ENCODE assay signal across 12 mouse cellular contexts in genomic region chr5:111120298-111120697, GRCm38 (mm10).
DNase-seq lines count a peak whose midpoint lies in the region; ATAC-seq and TF ChIP-seq lines count a peak whose summit lies in the region.
"Had no signal": no experiment of that assay in that cellular context is flagged by ENCODE, and none has a peak within 500 bp of the region (broad histone marks: within the 10 kb centered on the region; RNA-seq: fewer than 3 reads in every experiment).

No protein-coding gene starts in this region.

- no peaks in the 10 kb centered on the region; the same call in 1 of the 2 replicates for H3K36me3 ChIP-seq in hindbrain, embryonic 14.5 days (replicated peaks; ENCODE audit: control insufficient read depth, insufficient read depth)
- no peaks in the 10 kb centered on the region for H3K36me3 ChIP-seq in hindbrain, embryonic 12.5 days
- no peaks in the 10 kb centered on the region for H3K36me3 ChIP-seq in limb, embryonic 14.5 days (ENCODE audit: control insufficient read depth, insufficient read depth, low read length)

- no peak for TF ChIP-seq CTCF in cerebellum, adult 2 months (IDR thresholded peaks at IDR 0.05; ENCODE audit: borderline replicate concordance, insufficient read depth, low read depth, low read length)

- peaks cover 38% of the 10 kb centered on the region for H3K4me1 ChIP-seq in hindbrain, embryonic 14.5 days (replicated peaks; ENCODE audit: control insufficient read depth, insufficient read depth, low read length)
- H3K4me1 ChIP-seq in hindbrain, embryonic 12.5 days = peaks cover 44% of the 10 kb centered on the region
- H3K4me1 ChIP-seq in brown adipose tissue, adult 24 weeks (ENCODE audit: control insufficient read depth, insufficient read depth, insufficient read length, low read length) = peaks cover 25% of the 10 kb centered on the region
- peaks cover 20% of the 10 kb centered on the region for H3K4me1 ChIP-seq in cerebellum, adult 2 months (ENCODE audit: control insufficient read depth, insufficient read depth, low read length)
- peaks cover 38% of the 10 kb centered on the region for H3K4me1 ChIP-seq in limb, embryonic 14.5 days (ENCODE audit: control insufficient read depth, insufficient read depth, low read length)

- no peak overlapping the region for H3K4me3 ChIP-seq in hindbrain, embryonic 14.5 days (replicated peaks; ENCODE audit: low read length)
- H3K4me3 ChIP-seq in hindbrain, embryonic 12.5 days = no peak overlapping the region
- no peak overlapping the region for H3K4me3 ChIP-seq in brown adipose tissue, adult 24 weeks (ENCODE audit: insufficient read depth, low read depth, low read length)
- H3K4me3 ChIP-seq in cerebellum, adult 2 months (replicated peaks; ENCODE audit: insufficient read depth, low read depth, low read length) = peak overlapping the region; percentile 37
- no peak overlapping the region for H3K4me3 ChIP-seq in limb, embryonic 14.5 days (replicated peaks; ENCODE audit: low read length)

- H3K27ac ChIP-seq in hindbrain, embryonic 14.5 days = peak overlapping the region; percentile 30; the same call in 1 of the 2 replicates
- H3K27ac ChIP-seq in hindbrain, embryonic 12.5 days = no peak overlapping the region
- H3K27ac ChIP-seq in brown adipose tissue, adult 24 weeks (replicated peaks; ENCODE audit: low read depth, low read length) = 0 out of 2 replicates have a peak overlapping the region, but pooled peaks have one; percentile 26
- H3K27ac ChIP-seq in cerebellum, adult 2 months (ENCODE audit: insufficient read depth, low read length) = no peak overlapping the region
- H3K27ac ChIP-seq in limb, embryonic 14.5 days (replicated peaks; ENCODE audit: low read depth, low read length) = no peak overlapping the region
- H3K27ac ChIP-seq: liver, embryonic 14.5 days; macrophage had no signal

- no peak overlapping the region for H3K9ac ChIP-seq in hindbrain, embryonic 14.5 days
- no peak overlapping the region for H3K9ac ChIP-seq in hindbrain, embryonic 12.5 days
- H3K9ac ChIP-seq in limb, embryonic 14.5 days (ENCODE audit: low read depth, low read length, severe bottlenecking) = no peak overlapping the region
- H3K9ac ChIP-seq: liver, embryonic 14.5 days had no signal

- H3K27me3 ChIP-seq in hindbrain, embryonic 14.5 days (ENCODE audit: control insufficient read depth, insufficient read depth, low read length) = no peaks in the 10 kb centered on the region
- H3K27me3 ChIP-seq in hindbrain, embryonic 12.5 days = no peaks in the 10 kb centered on the region
- no peaks in the 10 kb centered on the region for H3K27me3 ChIP-seq in cerebellum, adult 2 months (ENCODE audit: control insufficient read depth, insufficient read depth, low read length)
- H3K27me3 ChIP-seq in limb, embryonic 14.5 days (ENCODE audit: control insufficient read depth, insufficient read depth, low read length) = no peaks in the 10 kb centered on the region

- no peak for DNase-seq in hindbrain, embryonic 14.5 days (ENCODE audit: low spot score)
- peak; percentile 74 to 88 for DNase-seq in cerebellum, adult 2 months
- peak; percentile 82 for DNase-seq in limb, embryonic 14.5 days (ENCODE audit: low spot score)
- no peak for DNase-seq in layer of hippocampus, postnatal 36 days
- DNase-seq in spleen, postnatal 14 days (ENCODE audit: low spot score in 2 of 2) = no peak
- DNase-seq: adrenal gland, adult 8-10 months; gastrocnemius, postnatal 25 days; kidney, adult 11 months had no signal

- no peak for TF ChIP-seq POLR2A in cerebellum, adult 2 months (IDR thresholded peaks at IDR 0.05; ENCODE audit: borderline replicate concordance, insufficient read depth, low read length)
- TF ChIP-seq POLR2A in limb, embryonic 14.5 days (IDR thresholded peaks at IDR 0.05; ENCODE audit: borderline replicate concordance, extremely low read depth, insufficient read depth, insufficient read length) = no peak

- H3K4me2 ChIP-seq in hindbrain, embryonic 14.5 days (replicated peaks) = no peak overlapping the region
- no peak overlapping the region for H3K4me2 ChIP-seq in hindbrain, embryonic 12.5 days (replicated peaks)
- H3K4me2 ChIP-seq in limb, embryonic 14.5 days (replicated peaks; ENCODE audit: low read depth, low read length, severe bottlenecking) = peak overlapping the region; percentile 13; the same call in 1 of the 2 replicates

- H3K9me3 ChIP-seq in hindbrain, embryonic 14.5 days (ENCODE audit: control insufficient read depth, low read length) = no peaks in the 10 kb centered on the region
- H3K9me3 ChIP-seq in hindbrain, embryonic 12.5 days (replicated peaks) = no peaks in the 10 kb centered on the region
- no peaks in the 10 kb centered on the region for H3K9me3 ChIP-seq in limb, embryonic 14.5 days (ENCODE audit: control insufficient read depth, low read length)

- ATAC-seq in hindbrain, embryonic 14.5 days (ENCODE audit: low FRiP score) = no peak
- ATAC-seq in hindbrain, embryonic 12.5 days (ENCODE audit: low FRiP score) = no peak
- ATAC-seq in limb, embryonic 14.5 days (ENCODE audit: low FRiP score, low read depth) = 0 out of 2 replicates have a peak, but pooled peaks have one; percentile 18

- WGBS in hindbrain, embryonic 14.5 days = 79% methylated on average over 7 of the region's 7 CpGs
- WGBS in hindbrain, embryonic 12.5 days = 87% methylated on average over 7 of the region's 7 CpGs
- 8% methylated on average over 7 of the region's 7 CpGs for WGBS in cerebellum, adult 2 months
- 32% methylated on average over 7 of the region's 7 CpGs for WGBS in limb, embryonic 14.5 days

Comparison
In these comparisons a context has a peak if more than half of its experiments do, and no peak if none do; other contexts are left out.
1. H3K27ac ChIP-seq: peak in hindbrain, embryonic 14.5 days (single experiment) and brown adipose tissue, adult 24 weeks (single experiment); none in hindbrain, embryonic 12.5 days (single experiment), cerebellum, adult 2 months (single experiment) and limb, embryonic 14.5 days (single experiment).
2. DNase-seq: peak in cerebellum, adult 2 months (2 of 2) and limb, embryonic 14.5 days (single experiment); none in hindbrain, embryonic 14.5 days (single experiment), layer of hippocampus, postnatal 36 days (0 of 2) and spleen, postnatal 14 days (0 of 2).